Mouse (Mus musculus) liver, adult 2 months (tissue): ENCODE measurements around the gene Nat9. TPM values are rescaled to one million over a fixed set of nuclear protein-coding genes. Genes with fewer than 3 reads are reported as not detected.

ENCODE experiments used
- DNase-seq: peaks from one replicate; pipeline ENCODE4 v3.0.0-alpha.2; 2011; ENCODE audit warnings: low read depth, low spot score; ENCODE audit errors: extremely low read depth
- H3K27ac ChIP-seq: fragments of 200-500 bp; replicated peaks from 2 replicates; pipeline ENCODE4 v1.5.1; 2012; ENCODE audit warnings: low read depth, mild to moderate bottlenecking, control low read depth, inconsistent platforms, low read length; ENCODE audit not compliant: insufficient read depth
- H3K27me3 ChIP-seq: fragments of 200-500 bp; 2 replicates; pipeline ENCODE4 v1.6.1; 2012; ENCODE audit warnings: mild to moderate bottlenecking, moderate library complexity, low read length, inconsistent platforms; ENCODE audit not compliant: control insufficient read depth, insufficient read depth
- H3K36me3 ChIP-seq: fragments of 200-500 bp; 2 replicates; pipeline ENCODE4 v1.6.1; 2012; ENCODE audit warnings: low read length, inconsistent platforms; ENCODE audit not compliant: control insufficient read depth, insufficient read depth
- H3K4me1 ChIP-seq: fragments of 200-500 bp; 2 replicates; pipeline ENCODE4 v1.6.1; 2011; ENCODE audit warnings: low read length; ENCODE audit not compliant: control insufficient read depth, insufficient read depth
- H3K4me3 ChIP-seq: fragments of 200-500 bp; 2 replicates; pipeline ENCODE4 v1.5.1; 2011; ENCODE audit warnings: low read depth, mild to moderate bottlenecking, control low read depth, low read length, moderate library complexity; ENCODE audit not compliant: insufficient read depth
- H3K79me2 ChIP-seq: fragments of 200-500 bp; 2 replicates; pipeline ENCODE4 v1.6.1; 2012; ENCODE audit warnings: inconsistent platforms, mild to moderate bottlenecking, low read length, moderate library complexity; ENCODE audit not compliant: control insufficient read depth, insufficient read depth
- H3K9ac ChIP-seq: fragments of 200-500 bp; 2 replicates; pipeline ENCODE4 v1.6.1; 2012; ENCODE audit warnings: low read depth, mild to moderate bottlenecking, control low read depth, inconsistent platforms, low read length
- CTCF ChIP-seq: fragments of 200-500 bp; IDR thresholded peaks from 2 replicates; pipeline ENCODE4 v1.5.1; 2011; ENCODE audit warnings: low read depth, low read length, control low read depth
- POLR2A ChIP-seq: fragments of 200-500 bp; IDR thresholded peaks from 2 replicates; pipeline ENCODE4 v1.6.1; 2011; ENCODE audit warnings: low read length, control low read depth; ENCODE audit not compliant: insufficient read depth; ENCODE audit errors: extremely low read depth
- WGBS: fragments of 180-500 bp; shearing (Covaris S2); methylation state at CpG from one replicate; pipeline ENCODE4 v1.1.7; 2018; 5-methylcytosine and 5-hydroxymethylcytosine counted together
- polyA plus RNA-seq: library from polyadenylated mRNA; depleted of rRNA; stranded (reverse); fragments of >200 nt; gene quantifications from 2 replicates; pipeline ENCODE4 v1.2.3, GENCODE M21; 2012
- total RNA-seq: library from RNA; depleted of rRNA; stranded (reverse); fragments of >200 nt; gene quantifications from 2 replicates; pipeline ENCODE4 v1.2.3, GENCODE M21; 2014

Nat9 gene
- total and polyA plus RNA-seq, 2 experiments: 28.7 to 43.7 TPM

DNA sequence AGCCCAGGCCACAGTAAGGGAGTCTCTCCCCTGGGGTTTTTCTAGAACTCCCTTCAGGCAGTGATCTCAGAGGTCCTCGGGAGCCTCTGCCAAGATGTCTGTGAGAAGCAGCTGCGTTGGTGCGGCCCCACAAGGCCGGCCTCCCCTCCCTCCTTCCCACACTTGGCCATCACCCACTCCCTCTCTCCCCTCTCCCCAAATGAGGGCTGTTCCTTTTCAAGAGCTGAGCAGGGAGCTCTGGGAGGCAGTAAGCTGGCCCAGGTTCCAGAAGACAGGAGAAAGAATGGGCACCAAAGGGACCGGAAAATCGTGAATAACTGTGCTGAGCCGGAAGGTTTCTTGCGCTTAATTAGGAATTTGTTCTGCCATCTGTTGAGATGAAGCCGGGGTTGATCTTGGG is 44.3 kb upstream of the Nat9 start:
- no peak for DNase-seq
- no peak for TF ChIP-seq CTCF
- TF ChIP-seq POLR2A: no peak
- Histone ChIP-seq H3K36me3 (no peaks in the 10 kb centered on the region; the same call in 1 of the 2 replicates), H3K79me2 (no peaks in the 10 kb centered on the region), H3K4me3 (no peak overlapping the region), H3K9ac (no peak overlapping the region), H3K27me3 (no peaks in the 10 kb centered on the region), H3K27ac (no peak overlapping the region), H3K4me1 (peaks cover 2% of the 10 kb centered on the region; the same call in 1 of the 2 replicates)
- 89% methylated on average over 9 of the region's 9 CpGs for WGBS

DNA sequence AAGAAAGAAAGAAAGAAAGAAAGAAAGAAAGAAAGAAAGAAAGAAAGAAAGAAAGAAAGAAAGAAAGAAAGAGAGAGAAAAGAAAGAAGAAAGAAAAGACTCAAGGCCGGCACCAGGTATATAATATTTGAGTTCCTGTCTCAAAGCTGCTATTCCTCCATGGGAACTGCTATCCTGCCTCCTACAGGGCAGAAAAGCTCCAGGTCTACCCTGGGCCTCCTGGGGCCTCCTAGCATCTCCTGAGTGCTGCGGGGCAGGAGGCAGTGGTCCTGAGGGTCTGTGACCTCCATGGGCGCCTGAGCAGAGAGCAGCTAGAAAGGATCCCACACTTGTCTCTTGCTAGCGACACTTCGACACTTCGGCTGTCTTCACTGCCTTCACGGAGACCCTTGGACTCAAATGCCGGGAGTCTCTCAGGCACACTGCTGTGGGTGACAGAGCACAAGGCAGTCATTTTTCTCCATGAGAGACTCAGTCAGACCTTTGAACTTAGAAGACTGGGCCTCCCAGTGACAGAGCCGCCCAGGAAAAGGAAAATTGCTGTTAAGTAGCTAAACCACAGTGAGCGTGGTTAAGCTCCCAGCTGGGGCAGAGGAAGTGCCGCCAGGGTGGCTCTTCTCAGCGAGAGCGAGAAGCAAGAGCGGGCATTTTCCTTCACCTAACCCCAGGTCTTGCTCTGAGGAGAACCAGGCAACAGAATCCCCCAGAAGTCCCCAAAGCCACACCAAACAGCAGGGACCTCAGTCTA is 43.7 kb upstream of the Nat9 start:
- Histone ChIP-seq H3K4me3 (no peak overlapping the region), H3K27me3 (no peaks in the 10 kb centered on the region), H3K36me3 (no peaks in the 10 kb centered on the region; the same call in 1 of the 2 replicates), H3K9ac (no peak overlapping the region), H3K79me2 (no peaks in the 10 kb centered on the region), H3K4me1 (peaks cover 2% of the 10 kb centered on the region; the same call in 1 of the 2 replicates), H3K27ac (no peak overlapping the region)
- TF ChIP-seq POLR2A (no peak), CTCF (no peak)
- no peak for DNase-seq
- 79% methylated on average over 14 of the region's 14 CpGs for WGBS

DNA sequence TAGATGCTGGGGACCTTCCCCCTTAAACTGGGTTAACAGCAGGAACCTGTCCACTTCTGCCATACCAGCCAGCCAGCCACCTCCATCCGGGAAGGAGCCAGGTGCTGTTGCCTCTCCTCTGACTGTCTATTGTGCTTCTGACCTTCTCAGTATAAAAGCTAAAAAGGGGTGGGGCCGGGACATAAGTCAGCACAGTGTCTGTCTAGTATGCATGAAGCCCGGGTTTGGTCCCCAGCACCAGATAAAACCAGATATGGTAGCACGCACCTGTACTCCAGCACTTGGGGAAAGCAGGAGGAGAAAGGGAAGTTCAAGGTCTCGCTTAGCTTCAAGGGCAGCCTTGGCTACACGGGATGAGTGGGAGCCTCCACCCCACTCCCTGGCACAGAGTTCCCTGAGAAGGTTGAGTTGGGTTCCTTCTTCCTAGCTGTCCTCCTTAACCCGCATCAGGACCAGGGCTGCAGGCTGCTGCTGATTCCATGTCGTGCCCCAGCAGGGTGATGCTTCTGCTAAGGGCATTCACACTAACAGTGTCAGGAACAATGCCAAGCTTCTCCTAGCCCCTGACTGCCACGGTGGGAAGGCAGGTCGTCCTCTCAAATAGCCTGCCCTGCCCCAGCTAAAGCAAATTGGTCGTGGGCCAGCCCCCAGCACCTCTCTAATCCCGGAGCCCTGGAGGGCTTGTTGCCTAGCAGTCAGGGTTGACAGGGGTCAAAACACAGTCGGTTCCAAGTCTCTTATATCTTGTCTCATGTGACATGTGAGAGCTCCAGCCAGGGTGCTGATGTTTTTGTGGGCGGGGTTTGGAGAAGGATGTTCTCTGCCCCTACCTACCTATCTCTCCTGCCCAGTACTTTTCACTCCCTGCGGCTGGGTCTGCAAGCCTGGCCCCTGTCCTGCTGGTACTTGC is 41.6 kb upstream of the Nat9 start:
- DNase-seq: no peak
- no peak overlapping the region for H3K4me3 ChIP-seq
- H3K4me1 ChIP-seq: no peaks in the 10 kb centered on the region; the same call in 1 of the 2 replicates
- TF ChIP-seq CTCF (no peak), POLR2A (no peak)
- 72% methylated on average over 15 of the region's 15 CpGs for WGBS
- no peaks in the 10 kb centered on the region for H3K79me2 ChIP-seq
- H3K36me3 ChIP-seq: no peaks in the 10 kb centered on the region; the same call in 1 of the 2 replicates
- no peak overlapping the region for H3K27ac ChIP-seq
- no peak overlapping the region for H3K9ac ChIP-seq
- no peaks in the 10 kb centered on the region for H3K27me3 ChIP-seq

DNA sequence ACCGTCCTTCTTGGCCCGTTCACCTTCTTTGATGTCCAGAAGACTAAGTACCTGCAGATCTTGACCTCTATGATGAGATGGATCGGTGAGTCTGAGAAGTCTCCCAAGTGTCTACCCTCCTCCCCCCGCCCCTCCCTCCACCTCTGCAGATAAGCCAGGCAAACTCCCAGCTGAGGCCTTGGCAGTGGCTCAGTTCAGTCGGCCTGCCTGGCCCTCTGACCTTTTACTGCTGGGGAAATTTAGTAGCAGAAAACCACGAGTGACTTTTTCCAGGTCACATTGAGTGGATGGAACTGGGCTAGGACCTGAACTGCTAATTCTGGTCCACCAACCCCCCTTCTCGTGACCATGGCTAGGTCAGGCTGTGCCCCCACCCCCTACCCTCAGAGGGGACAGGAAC is 40.8 kb upstream of the Nat9 start:
- Histone ChIP-seq H3K79me2 (no peaks in the 10 kb centered on the region; the same call in 1 of the 2 replicates), H3K27me3 (no peaks in the 10 kb centered on the region), H3K4me1 (no peaks in the 10 kb centered on the region; the same call in 1 of the 2 replicates), H3K9ac (no peak overlapping the region), H3K36me3 (no peaks in the 10 kb centered on the region; the same call in 1 of the 2 replicates), H3K4me3 (no peak overlapping the region), H3K27ac (no peak overlapping the region)
- DNase-seq: no peak
- no peak for TF ChIP-seq CTCF
- TF ChIP-seq POLR2A: no peak
- 61% methylated on average over 7 of the region's 7 CpGs for WGBS

DNA sequence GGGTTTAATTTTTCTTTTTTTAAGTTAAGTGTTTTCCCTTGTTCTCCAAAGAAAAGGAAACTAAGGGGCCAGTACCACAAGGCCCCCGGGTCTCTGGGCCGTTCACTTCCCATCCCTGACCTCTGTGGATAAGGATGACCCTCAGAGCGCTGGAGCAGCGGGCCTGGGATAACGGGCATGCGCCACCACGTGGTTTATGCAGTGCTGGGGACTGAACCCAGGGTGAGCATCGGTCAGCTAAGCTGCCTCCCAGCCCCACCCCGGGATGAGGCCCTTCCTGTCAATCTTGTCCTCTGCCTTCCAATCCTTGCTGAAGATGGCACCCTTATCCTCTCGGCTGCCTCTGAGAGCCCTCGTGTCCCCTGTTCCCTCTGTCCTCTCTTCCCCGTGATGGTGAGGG is 40.0 kb upstream of the Nat9 start:
- no peaks in the 10 kb centered on the region; the same call in 1 of the 2 replicates for H3K36me3 ChIP-seq
- H3K79me2 ChIP-seq: no peaks in the 10 kb centered on the region; the same call in 1 of the 2 replicates
- DNase-seq: no peak
- H3K4me1 ChIP-seq: no peaks in the 10 kb centered on the region; the same call in 1 of the 2 replicates
- H3K9ac ChIP-seq: no peak overlapping the region
- H3K27me3 ChIP-seq: no peaks in the 10 kb centered on the region
- 71% methylated on average over 12 of the region's 12 CpGs for WGBS
- H3K4me3 ChIP-seq: no peak overlapping the region
- no peak overlapping the region for H3K27ac ChIP-seq
- TF ChIP-seq CTCF: no peak
- no peak for TF ChIP-seq POLR2A
